Mouse (Mus musculus): Measurements from ENCODE around the gene Zfp770. TPM values are rescaled to one million over a fixed set of nuclear protein-coding genes. Genes with fewer than 3 reads are reported as not detected.

The Zfp770 gene
- total and polyA plus RNA-seq, 2 experiments = 0.55 to 3.9 TPM

- Histone ChIP-seq H3K27me3 (ENCODE audit: control insufficient read depth, insufficient read depth, low read length) (no peaks in the 10 kb centered on the region), H3K27ac (replicated peaks; ENCODE audit: insufficient read depth, low read depth, low read length) (peak overlapping the region; percentile 54), H3K36me3 (ENCODE audit: control insufficient read depth, insufficient read depth, low read length) (peaks cover 3% of the 10 kb centered on the region; the same call in 1 of the 2 replicates), H3K4me3 (ENCODE audit: insufficient read depth, low read depth, low read length) (peak overlapping the region; percentile 100), H3K79me2 (ENCODE audit: control insufficient read depth, insufficient read depth, low read length) (peaks cover 7% of the 10 kb centered on the region; the same call in 1 of the 2 replicates), H3K9ac (ENCODE audit: low read depth, low read length) (peak overlapping the region; percentile 99), H3K4me1 (ENCODE audit: control insufficient read depth, insufficient read depth, low read length) (peaks cover 5% of the 10 kb centered on the region; the same call in 1 of the 2 replicates)
- DNase-seq (ENCODE audit: extremely low read depth, low read depth, low spot score) = peak; percentile 83
- TF ChIP-seq POLR2A (IDR thresholded peaks at IDR 0.05; ENCODE audit: extremely low read depth, insufficient read depth, low read length) (peak; percentile 75), CTCF (IDR thresholded peaks at IDR 0.05; ENCODE audit: low read depth, low read length) (peak; percentile 31)
- under 1% methylated on average over 44 of the region's 44 CpGs for WGBS
Measured at GRCm38 (mm10) chr2:114174651-114175484, 26.4 kb downstream of the Zfp770 start.

- H3K79me2 ChIP-seq (ENCODE audit: control insufficient read depth, insufficient read depth, low read length) = peaks cover 10% of the 10 kb centered on the region; the same call in 1 of the 2 replicates
- peaks cover 5% of the 10 kb centered on the region; the same call in 1 of the 2 replicates for H3K4me1 ChIP-seq (ENCODE audit: control insufficient read depth, insufficient read depth, low read length)
- H3K36me3 ChIP-seq (ENCODE audit: control insufficient read depth, insufficient read depth, low read length) = peaks cover 6% of the 10 kb centered on the region; the same call in 1 of the 2 replicates
- no peaks in the 10 kb centered on the region for H3K27me3 ChIP-seq (ENCODE audit: control insufficient read depth, insufficient read depth, low read length)
- no peak overlapping the region for H3K4me3 ChIP-seq (ENCODE audit: insufficient read depth, low read depth, low read length)
- no peak overlapping the region for H3K27ac ChIP-seq (replicated peaks; ENCODE audit: insufficient read depth, low read depth, low read length)
- DNase-seq (ENCODE audit: extremely low read depth, low read depth, low spot score) = no peak
- no peak overlapping the region for H3K9ac ChIP-seq (ENCODE audit: low read depth, low read length)
- no peak for TF ChIP-seq CTCF (IDR thresholded peaks at IDR 0.05; ENCODE audit: low read depth, low read length)
- TF ChIP-seq POLR2A (IDR thresholded peaks at IDR 0.05; ENCODE audit: extremely low read depth, insufficient read depth, low read length) = no peak
Measured at GRCm38 (mm10) chr2:114173248-114173647, 28.0 kb downstream of the Zfp770 start.

GRCm38 (mm10) chr2:114167837-114168236, 33.4 kb downstream of the Zfp770 start:
- H3K36me3 ChIP-seq (ENCODE audit: control insufficient read depth, insufficient read depth, low read length) = peaks cover 29% of the 10 kb centered on the region
- no peak for TF ChIP-seq POLR2A (IDR thresholded peaks at IDR 0.05; ENCODE audit: extremely low read depth, insufficient read depth, low read length)
- TF ChIP-seq CTCF (IDR thresholded peaks at IDR 0.05; ENCODE audit: low read depth, low read length) = no peak

GRCm38 (mm10) chr2:114161978-114162377, 39.3 kb downstream of the Zfp770 start:
- Histone ChIP-seq H3K9ac (ENCODE audit: low read depth, low read length) (no peak overlapping the region), H3K4me3 (ENCODE audit: insufficient read depth, low read depth, low read length) (no peak overlapping the region), H3K4me1 (ENCODE audit: control insufficient read depth, insufficient read depth, low read length) (no peaks in the 10 kb centered on the region), H3K27me3 (ENCODE audit: control insufficient read depth, insufficient read depth, low read length) (no peaks in the 10 kb centered on the region), H3K79me2 (ENCODE audit: control insufficient read depth, insufficient read depth, low read length) (no peaks in the 10 kb centered on the region), H3K27ac (replicated peaks; ENCODE audit: insufficient read depth, low read depth, low read length) (no peak overlapping the region), H3K36me3 (ENCODE audit: control insufficient read depth, insufficient read depth, low read length) (peaks cover 47% of the 10 kb centered on the region)
- TF ChIP-seq CTCF (IDR thresholded peaks at IDR 0.05; ENCODE audit: low read depth, low read length) = no peak
- TF ChIP-seq POLR2A (IDR thresholded peaks at IDR 0.05; ENCODE audit: extremely low read depth, insufficient read depth, low read length) = no peak
- 93% methylated on average over 1 of the region's 1 CpGs for WGBS
- no peak for DNase-seq (ENCODE audit: extremely low read depth, low read depth, low spot score)

More at GRCm38 (mm10) chr2:114167837-114168236, 33.4 kb downstream of the Zfp770 start:
- no peak for DNase-seq (ENCODE audit: extremely low read depth, low read depth, low spot score)
- H3K9ac ChIP-seq (ENCODE audit: low read depth, low read length) = no peak overlapping the region
- H3K79me2 ChIP-seq (ENCODE audit: control insufficient read depth, insufficient read depth, low read length) = peaks cover 2% of the 10 kb centered on the region; the same call in 1 of the 2 replicates
- H3K27me3 ChIP-seq (ENCODE audit: control insufficient read depth, insufficient read depth, low read length) = no peaks in the 10 kb centered on the region
- H3K4me3 ChIP-seq (ENCODE audit: insufficient read depth, low read depth, low read length) = no peak overlapping the region
- no peak overlapping the region for H3K27ac ChIP-seq (replicated peaks; ENCODE audit: insufficient read depth, low read depth, low read length)
- no peaks in the 10 kb centered on the region for H3K4me1 ChIP-seq (ENCODE audit: control insufficient read depth, insufficient read depth, low read length)

- Histone ChIP-seq H3K4me1 (ENCODE audit: control insufficient read depth, insufficient read depth, low read length) (no peaks in the 10 kb centered on the region), H3K27me3 (ENCODE audit: control insufficient read depth, insufficient read depth, low read length) (no peaks in the 10 kb centered on the region), H3K27ac (replicated peaks; ENCODE audit: insufficient read depth, low read depth, low read length) (no peak overlapping the region), H3K4me3 (ENCODE audit: insufficient read depth, low read depth, low read length) (no peak overlapping the region), H3K36me3 (ENCODE audit: control insufficient read depth, insufficient read depth, low read length) (peaks cover 57% of the 10 kb centered on the region), H3K9ac (ENCODE audit: low read depth, low read length) (no peak overlapping the region), H3K79me2 (ENCODE audit: control insufficient read depth, insufficient read depth, low read length) (no peaks in the 10 kb centered on the region)
- WGBS = 72% methylated on average over 4 of the region's 4 CpGs
- no peak for DNase-seq (ENCODE audit: extremely low read depth, low read depth, low spot score)
- no peak for TF ChIP-seq POLR2A (IDR thresholded peaks at IDR 0.05; ENCODE audit: extremely low read depth, insufficient read depth, low read length)
- no peak for TF ChIP-seq CTCF (IDR thresholded peaks at IDR 0.05; ENCODE audit: low read depth, low read length)
Measured at GRCm38 (mm10) chr2:114157345-114157744, 43.9 kb downstream of the Zfp770 start.

- no peaks in the 10 kb centered on the region for H3K27me3 ChIP-seq (ENCODE audit: control insufficient read depth, insufficient read depth, low read length)
- DNase-seq (ENCODE audit: extremely low read depth, low read depth, low spot score) = no peak
- no peaks in the 10 kb centered on the region for H3K4me1 ChIP-seq (ENCODE audit: control insufficient read depth, insufficient read depth, low read length)
- TF ChIP-seq CTCF (IDR thresholded peaks at IDR 0.05; ENCODE audit: low read depth, low read length) (no peak), POLR2A (IDR thresholded peaks at IDR 0.05; ENCODE audit: extremely low read depth, insufficient read depth, low read length) (no peak)
- peaks cover 57% of the 10 kb centered on the region for H3K36me3 ChIP-seq (ENCODE audit: control insufficient read depth, insufficient read depth, low read length)
- H3K9ac ChIP-seq (ENCODE audit: low read depth, low read length) = no peak overlapping the region
- no peak overlapping the region for H3K4me3 ChIP-seq (ENCODE audit: insufficient read depth, low read depth, low read length)
- H3K79me2 ChIP-seq (ENCODE audit: control insufficient read depth, insufficient read depth, low read length) = no peaks in the 10 kb centered on the region
- no peak overlapping the region for H3K27ac ChIP-seq (replicated peaks; ENCODE audit: insufficient read depth, low read depth, low read length)
- WGBS = 100% methylated on average over 1 of the region's 1 CpGs
Measured at GRCm38 (mm10) chr2:114156639-114157038, 44.6 kb downstream of the Zfp770 start.

Data from liver, adult 2 months (tissue).